Mouse (Mus musculus): ENCODE results near the gene Six5. TPM values are rescaled to one million over a fixed set of nuclear protein-coding genes. Genes with fewer than 3 reads are reported as not detected.

Six5 gene
- total and polyA plus RNA-seq, 3 experiments: 3.0 to 7.7 TPM; not detected in 1

- TF ChIP-seq TCF12 (IDR thresholded peaks at IDR 0.05; ENCODE audit: low read depth, low read length) (peak; percentile 61; the same call in 1 of the 2 replicates), MYC (IDR thresholded peaks at IDR 0.05; ENCODE audit: low read depth, low read length) (no peak), MXI1 (IDR thresholded peaks at IDR 0.05; ENCODE audit: low read depth, low read length) (peak; percentile 76), SMC3 (IDR thresholded peaks at IDR 0.05; ENCODE audit: low read depth, low read length) (no peak), MAZ (IDR thresholded peaks at IDR 0.05; ENCODE audit: low read depth, low read length) (peak; percentile 82; the same call in 1 of the 2 replicates), GABPA (IDR thresholded peaks at IDR 0.05; ENCODE audit: low read depth, low read length) (no peak), ELF1 (IDR thresholded peaks at IDR 0.05; ENCODE audit: low read depth, low read length) (peak; percentile 100), CHD2 (IDR thresholded peaks at IDR 0.05; ENCODE audit: low read length) (no peak), ZMIZ1 (IDR thresholded peaks at IDR 0.05; ENCODE audit: low read depth, low read length) (peak; percentile 87), MYB (IDR thresholded peaks at IDR 0.05; ENCODE audit: low read depth, low read length) (no peak), E2F4 (IDR thresholded peaks at IDR 0.05; ENCODE audit: borderline replicate concordance, low read depth, low read length) (no peak), UBTF (IDR thresholded peaks at IDR 0.05; ENCODE audit: borderline replicate concordance, insufficient read depth, low read depth, low read length) (no peak), GATA1 (IDR thresholded peaks at IDR 0.05; ENCODE audit: low read depth, low read length) (no peak), KAT2A (conservative IDR thresholded peaks at IDR 0.05; ENCODE audit: low read depth, low read length) (peak; percentile 98)
Measured at GRCm38 (mm10) chr7:19119631-19120429, 25.4 kb downstream of the Six5 start, which contains the start of gene Fbxo46 (continued).

DNA sequence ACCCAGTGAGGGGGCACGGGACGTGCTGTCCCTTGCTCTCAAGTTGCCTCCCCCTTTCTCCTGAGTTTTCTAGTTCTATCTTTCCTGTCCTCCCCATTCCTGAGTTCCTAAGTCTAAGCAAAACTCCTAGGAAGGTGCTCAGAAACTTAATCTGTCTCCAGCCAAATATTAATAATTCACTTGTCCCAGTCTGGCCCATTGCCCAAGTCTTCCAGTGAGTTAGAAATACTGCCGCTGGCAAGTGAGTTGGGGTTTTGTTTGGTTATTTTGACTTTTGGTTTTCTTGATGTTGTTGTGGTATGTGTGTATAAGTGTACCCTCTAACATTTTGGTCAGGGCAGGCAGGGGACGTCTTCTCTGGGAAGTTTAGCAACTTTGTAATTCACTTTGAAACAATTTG is 27.3 kb downstream of the Six5 start:
- TF ChIP-seq ZC3H11A (IDR thresholded peaks at IDR 0.05; ENCODE audit: low read depth, low read length) (no peak), NELFE (IDR thresholded peaks at IDR 0.05; ENCODE audit: low read depth, low read length) (no peak), MYB (IDR thresholded peaks at IDR 0.05; ENCODE audit: low read depth, low read length) (no peak), USF2 (IDR thresholded peaks at IDR 0.05; ENCODE audit: borderline replicate concordance in 1 of 2, insufficient read depth in 1 of 2, low read depth in 1 of 2, low read length in 2 of 2) (no peak), ZNF384 (IDR thresholded peaks at IDR 0.05; ENCODE audit: low read depth, low read length) (no peak), JUND (IDR thresholded peaks at IDR 0.05; ENCODE audit: low read depth, low read length) (no peak), GABPA (IDR thresholded peaks at IDR 0.05; ENCODE audit: low read depth, low read length) (no peak), E2F4 (IDR thresholded peaks at IDR 0.05; ENCODE audit: borderline replicate concordance, low read depth, low read length) (no peak), SMC3 (IDR thresholded peaks at IDR 0.05; ENCODE audit: low read depth, low read length) (no peak), TAL1 (IDR thresholded peaks at IDR 0.05; ENCODE audit: low read length) (no peak), MAX (IDR thresholded peaks at IDR 0.05; ENCODE audit: low read length) (no peak), POLR2AphosphoS5 (IDR thresholded peaks at IDR 0.05; ENCODE audit: borderline replicate concordance, low read depth, low read length) (no peak), UBTF (IDR thresholded peaks at IDR 0.05; ENCODE audit: borderline replicate concordance, insufficient read depth, low read depth, low read length) (no peak)
- DNase-seq (ENCODE audit: low read depth, low spot score): no peak
- Histone ChIP-seq H3K4me1 (ENCODE audit: control insufficient read depth in 1 of 2, insufficient read depth in 2 of 2, low read length in 2 of 2) (peaks cover 2 to 9% of the 10 kb centered on the region in 2 experiments; a peak in 3 of 4 replicates), H3K79me2 (ENCODE audit: control insufficient read depth, insufficient read depth, low read length, poor library complexity) (peaks cover 16% of the 10 kb centered on the region), H3K36me3 (ENCODE audit: control insufficient read depth in 1 of 2, insufficient read depth in 2 of 2, low read length in 2 of 2) (peaks cover 0 to 11% of the 10 kb centered on the region in 2 experiments; a peak in 2 of 4 replicates), H3K9ac (ENCODE audit: control insufficient read depth, low read depth, low read length, poor library complexity, severe bottlenecking) (no peak overlapping the region), H3K9me3 (replicated peaks; ENCODE audit: insufficient read depth, low read length) (no peaks in the 10 kb centered on the region), H3K27ac (ENCODE audit: control insufficient read depth, low read depth, low read length) (no peak overlapping the region), H3K27me3 (ENCODE audit: control insufficient read depth in 1 of 2, insufficient read depth in 2 of 2, low read length in 2 of 2) (no peaks in the 10 kb centered on the region), H3K4me3 (ENCODE audit: control insufficient read depth in 1 of 2, insufficient read depth in 1 of 2, low read depth in 2 of 2, low read length in 2 of 2) (no peak overlapping the region)
